Mouse (Mus musculus) liver, adult 2 months (tissue): ENCODE measurements around the gene Ctc1.

ENCODE experiments used
- CTCF ChIP-seq: fragments of 200-500 bp; IDR thresholded peaks from 2 replicates; pipeline ENCODE4 v1.5.1; 2011; ENCODE audit warnings: low read depth, low read length, control low read depth
- POLR2A ChIP-seq: fragments of 200-500 bp; IDR thresholded peaks from 2 replicates; pipeline ENCODE4 v1.6.1; 2011; ENCODE audit warnings: low read length, control low read depth; ENCODE audit not compliant: insufficient read depth; ENCODE audit errors: extremely low read depth

DNA sequence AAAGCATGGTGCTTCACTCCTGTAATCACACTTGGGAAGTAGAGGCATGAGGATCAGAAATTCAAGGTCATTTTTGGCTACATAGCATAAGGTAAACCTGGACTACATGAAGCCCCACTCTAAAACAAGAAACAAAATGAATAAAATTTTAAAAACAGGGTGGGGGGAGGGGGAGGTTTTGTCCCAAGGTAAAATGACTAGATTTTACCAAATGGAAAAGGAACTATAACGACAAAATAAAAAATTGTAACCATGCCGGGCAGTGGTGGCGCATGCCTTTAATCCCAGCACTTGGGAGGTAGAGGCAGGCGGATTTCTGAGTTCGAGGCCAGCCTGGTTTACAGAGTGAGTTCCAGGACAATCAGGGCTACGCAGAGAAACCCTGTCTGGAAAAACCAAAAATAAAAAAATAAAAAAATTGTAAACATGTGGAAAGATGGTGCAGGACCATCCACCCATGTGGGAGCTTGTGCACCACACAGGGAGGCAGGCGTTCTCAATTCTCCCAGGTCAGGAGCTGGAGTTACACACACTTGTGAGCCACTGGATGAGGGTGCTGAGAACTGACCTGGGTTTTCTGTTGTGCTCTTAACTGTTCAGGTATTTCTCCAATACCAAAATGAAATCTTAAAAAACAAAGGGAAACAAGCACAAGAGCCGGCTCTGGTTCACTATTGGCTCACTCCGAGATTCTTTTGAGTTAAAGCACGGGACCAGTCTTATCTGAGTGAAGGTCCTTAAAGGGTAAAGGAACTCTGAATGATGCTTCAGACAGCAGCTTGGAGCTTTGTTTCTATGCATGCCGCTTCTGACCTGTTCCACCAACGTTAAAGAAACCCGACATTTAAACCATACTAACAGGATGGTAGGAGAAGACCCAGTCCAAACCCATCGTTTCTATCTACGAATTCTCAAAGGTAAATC lies 5.0 kb upstream of the Ctc1 start:
- no peak for TF ChIP-seq CTCF
- no peak for TF ChIP-seq POLR2A
